Mouse (Mus musculus): ENCODE measurements around the gene Kcnip1.
A peak's percentile ranks its signal among the peaks of the same experiment; 100 is the strongest.

Gene Kcnip1

GRCm38 (mm10) chr11:33761201-33761755 is 231.7 kb downstream of the Kcnip1 start:
- DNase-seq (ENCODE audit: low read depth, low spot score), result no peak

GRCm38 (mm10) chr11:33756624-33757023 is 236.3 kb downstream of the Kcnip1 start:
- DNase-seq (ENCODE audit: low read depth, low spot score), result no peak

- no peak for DNase-seq (ENCODE audit: low read depth, low spot score)
Measured at GRCm38 (mm10) chr11:33752431-33752873, 240.5 kb downstream of the Kcnip1 start.

- DNase-seq (ENCODE audit: low read depth, low spot score), result no peak
Measured at GRCm38 (mm10) chr11:33751503-33751902, 241.4 kb downstream of the Kcnip1 start.

- no peak for DNase-seq (ENCODE audit: low read depth, low spot score)
Measured at GRCm38 (mm10) chr11:33749979-33750378, 243.0 kb downstream of the Kcnip1 start.

GRCm38 (mm10) chr11:33749408-33749807 is 243.5 kb downstream of the Kcnip1 start:
- no peak for DNase-seq (ENCODE audit: low read depth, low spot score)

GRCm38 (mm10) chr11:33748754-33749153 is 244.2 kb downstream of the Kcnip1 start:
- no peak for DNase-seq (ENCODE audit: low read depth, low spot score)

- no peak for DNase-seq (ENCODE audit: low read depth, low spot score)
Measured at GRCm38 (mm10) chr11:33747402-33747955, 245.5 kb downstream of the Kcnip1 start.

- DNase-seq (ENCODE audit: low read depth, low spot score), result no peak
Measured at GRCm38 (mm10) chr11:33746402-33746801, 246.6 kb downstream of the Kcnip1 start.

GRCm38 (mm10) chr11:33745821-33746329 is 247.1 kb downstream of the Kcnip1 start:
- DNase-seq (ENCODE audit: low read depth, low spot score), result no peak

GRCm38 (mm10) chr11:33744429-33744828 is 248.5 kb downstream of the Kcnip1 start:
- no peak for DNase-seq (ENCODE audit: low read depth, low spot score)

- no peak for DNase-seq (ENCODE audit: low read depth, low spot score)
Measured at GRCm38 (mm10) chr11:33740187-33740586, 252.8 kb downstream of the Kcnip1 start.

GRCm38 (mm10) chr11:33736426-33736825 is 256.5 kb downstream of the Kcnip1 start:
- no peak for DNase-seq (ENCODE audit: low read depth, low spot score)

GRCm38 (mm10) chr11:33733269-33733668 is 259.7 kb downstream of the Kcnip1 start:
- DNase-seq (ENCODE audit: low read depth, low spot score), result peak; percentile 49

- no peak for DNase-seq (ENCODE audit: low read depth, low spot score)
Measured at GRCm38 (mm10) chr11:33732358-33732757, 260.6 kb downstream of the Kcnip1 start.

- DNase-seq (ENCODE audit: low read depth, low spot score), result no peak
Measured at GRCm38 (mm10) chr11:33721297-33721696, 271.7 kb downstream of the Kcnip1 start.

GRCm38 (mm10) chr11:33706777-33707176 is 286.2 kb downstream of the Kcnip1 start:
- no peak for DNase-seq (ENCODE audit: low read depth, low spot score)

- DNase-seq (ENCODE audit: low read depth, low spot score), result no peak
Measured at GRCm38 (mm10) chr11:33701958-33702459, 290.9 kb downstream of the Kcnip1 start.

- no peak for DNase-seq (ENCODE audit: low read depth, low spot score)
Measured at GRCm38 (mm10) chr11:33701236-33701957, 291.6 kb downstream of the Kcnip1 start.

GRCm38 (mm10) chr11:33700725-33701124 is 292.2 kb downstream of the Kcnip1 start:
- no peak for DNase-seq (ENCODE audit: low read depth, low spot score)

- DNase-seq (ENCODE audit: low read depth, low spot score), result no peak
Measured at GRCm38 (mm10) chr11:33690181-33690580, 302.8 kb downstream of the Kcnip1 start.

GRCm38 (mm10) chr11:33685904-33686303 is 307.0 kb downstream of the Kcnip1 start:
- no peak for DNase-seq (ENCODE audit: low read depth, low spot score)

- no peak for DNase-seq (ENCODE audit: low read depth, low spot score)
Measured at GRCm38 (mm10) chr11:33680151-33680550, 312.8 kb downstream of the Kcnip1 start.

All from brain, embryonic 18.5 days (tissue).